Mouse (Mus musculus): ENCODE data around the gene Cox20. TPM values are rescaled to one million over a fixed set of nuclear protein-coding genes. Genes with fewer than 3 reads are reported as not detected.
A peak's percentile ranks its signal among the peaks of the same experiment; 100 is the strongest.

Cox20 gene
- polyA plus RNA-seq, 1 experiment from 2014 or later: 134 TPM

- Histone ChIP-seq H3K4me3 (replicated peaks) (no peak overlapping the region), H3K9ac (no peak overlapping the region), H3K36me3 (no peaks in the 10 kb centered on the region), H3K9me3 (no peaks in the 10 kb centered on the region), H3K4me1 (0 out of 2 replicates have a peak, but pooled peaks cover 4% of the 10 kb centered on the region), H3K27ac (no peak overlapping the region), H3K4me2 (no peak overlapping the region), H3K27me3 (replicated peaks) (no peaks in the 10 kb centered on the region)
- no peak for ATAC-seq (ENCODE audit: insufficient read depth, low FRiP score, low read depth)
- WGBS: 64% methylated on average over 6 of the region's 6 CpGs
Measured at GRCm38 (mm10) chr1:178365171-178365570, 46.2 kb downstream of the Cox20 start.

DNA sequence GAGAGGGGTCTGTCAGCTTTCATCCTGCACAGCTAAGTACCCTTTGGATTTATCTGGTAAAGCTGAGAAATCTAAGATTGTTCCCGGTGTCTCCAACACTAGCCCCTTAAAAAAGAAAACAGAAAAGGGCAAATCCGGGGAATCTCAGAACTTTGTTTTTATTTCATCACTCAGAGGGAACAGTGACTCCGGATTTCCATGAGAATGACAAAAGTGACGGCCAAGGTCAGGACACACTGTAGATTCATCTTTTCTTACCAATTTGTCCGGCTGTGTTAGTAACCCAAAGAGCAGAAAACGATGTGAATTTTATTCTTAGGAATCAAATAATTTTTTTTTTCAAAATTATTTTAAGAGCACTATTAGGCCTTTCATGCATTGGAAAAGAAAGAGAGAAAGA, 49.2 kb downstream of the Cox20 start:
- ATAC-seq (ENCODE audit: insufficient read depth, low FRiP score, low read depth): no peak
- Histone ChIP-seq H3K4me3 (replicated peaks) (no peak overlapping the region), H3K9me3 (no peaks in the 10 kb centered on the region), H3K27me3 (replicated peaks) (no peaks in the 10 kb centered on the region), H3K4me1 (0 out of 2 replicates have a peak, but pooled peaks cover 4% of the 10 kb centered on the region), H3K36me3 (no peaks in the 10 kb centered on the region), H3K4me2 (peak overlapping the region; percentile 66; the same call in 1 of the 2 replicates), H3K27ac (no peak overlapping the region; the same call in 1 of the 2 replicates), H3K9ac (no peak overlapping the region)
- WGBS: 69% methylated on average over 6 of the region's 6 CpGs

DNA sequence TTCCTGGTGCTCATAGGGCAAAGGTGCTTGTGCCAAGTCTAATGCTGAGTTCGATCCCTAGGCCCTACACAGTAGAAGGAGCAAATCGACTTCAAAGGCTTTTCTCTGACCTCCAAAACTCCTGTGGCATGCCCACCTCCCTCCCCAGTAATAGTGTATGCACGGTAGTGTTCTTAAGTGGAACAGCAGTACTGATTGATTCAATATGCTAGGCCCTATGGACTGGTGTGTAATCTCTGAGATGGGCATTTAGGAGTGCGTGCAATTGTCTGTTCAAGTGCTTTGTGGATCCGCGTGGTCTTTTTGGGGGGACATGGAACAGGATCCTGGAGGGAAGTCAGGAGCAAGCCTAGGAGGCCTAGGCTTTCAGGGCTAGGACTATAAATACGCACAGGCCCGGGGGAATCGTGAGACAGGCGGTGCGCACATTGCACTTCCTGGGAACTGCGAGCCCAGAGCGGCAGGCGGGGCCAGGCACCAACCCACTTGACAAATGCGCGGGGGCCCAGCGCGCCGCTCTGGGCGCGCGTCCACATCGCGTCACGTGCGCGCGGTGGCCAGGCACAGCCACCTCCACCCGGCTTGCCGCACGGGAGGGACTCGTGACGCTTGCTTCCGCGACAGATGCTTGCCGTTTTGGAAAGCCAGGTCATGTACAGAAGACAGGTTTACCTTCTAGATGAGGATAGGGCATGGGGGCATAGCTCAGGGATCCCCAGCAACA, 49.8 kb downstream of the Cox20 start:
- Histone ChIP-seq H3K9ac (peak overlapping the region; percentile 23; the same call in 1 of the 2 replicates), H3K4me3 (replicated peaks) (peak overlapping the region; percentile 44), H3K4me1 (0 out of 2 replicates have a peak, but pooled peaks cover 4% of the 10 kb centered on the region), H3K36me3 (no peaks in the 10 kb centered on the region), H3K27me3 (replicated peaks) (no peaks in the 10 kb centered on the region), H3K4me2 (peak overlapping the region; percentile 66), H3K27ac (peak overlapping the region; percentile 65), H3K9me3 (no peaks in the 10 kb centered on the region)
- ATAC-seq (ENCODE audit: insufficient read depth, low FRiP score, low read depth): peak; percentile 97
- 3% methylated on average over 36 of the region's 36 CpGs for WGBS

DNA sequence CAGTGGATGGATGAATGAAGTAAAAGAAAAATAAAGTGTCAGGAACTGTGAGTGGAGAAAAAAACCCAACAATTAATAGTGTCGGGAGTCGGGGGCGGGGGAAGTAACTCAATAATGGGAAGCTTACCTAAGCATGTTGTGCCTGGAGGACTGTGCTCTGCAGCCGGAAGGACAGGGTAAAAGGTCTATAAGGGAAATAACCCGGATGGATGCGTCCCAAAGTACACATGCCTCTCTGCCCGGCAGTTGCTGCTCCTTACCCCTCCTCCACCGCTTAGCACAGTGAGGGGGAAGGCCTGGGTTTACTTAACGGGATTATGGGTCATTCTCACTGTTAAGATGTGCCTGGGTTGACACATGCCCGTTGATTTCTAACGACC, 50.3 kb downstream of the Cox20 start:
- H3K36me3 ChIP-seq: no peaks in the 10 kb centered on the region
- H3K9ac ChIP-seq: peak overlapping the region; percentile 23; the same call in 1 of the 2 replicates
- peak; percentile 78 for ATAC-seq (ENCODE audit: insufficient read depth, low FRiP score, low read depth)
- no peaks in the 10 kb centered on the region for H3K27me3 ChIP-seq (replicated peaks)
- H3K4me1 ChIP-seq: 0 out of 2 replicates have a peak, but pooled peaks cover 4% of the 10 kb centered on the region
- H3K27ac ChIP-seq: peak overlapping the region; percentile 65
- under 1% methylated on average over 11 of the region's 11 CpGs for WGBS
- peak overlapping the region; percentile 44 for H3K4me3 ChIP-seq (replicated peaks)
- H3K4me2 ChIP-seq: peak overlapping the region; percentile 66
- no peaks in the 10 kb centered on the region for H3K9me3 ChIP-seq

Small RNA genes within 50 kb of the gene (microRNA-seq; reads per million reads assigned to microRNA genes)
- gene Gm27458: not detected

Other genes starting within 250 kb of the Cox20 start
- gene Desi2, start 131.7 kb upstream of the Cox20 start, polyA plus RNA-seq (2015; fragmentation: Nextera tagmentation; extraction: Ambion mirVana): 23.1 and 25.2 TPM in 2 replicates
- 375 and 402 TPM in 2 replicates for gene Hnrnpu, start 18.7 kb downstream of the Cox20 start, polyA plus RNA-seq (2015; fragmentation: Nextera tagmentation; extraction: Ambion mirVana)
- gene Efcab2, start 87.0 kb downstream of the Cox20 start, polyA plus RNA-seq (2015; fragmentation: Nextera tagmentation; extraction: Ambion mirVana): 6.3 and 6.9 TPM in 2 replicates
- 3.4 and 5.7 TPM in 2 replicates for gene Kif26b, start 210.0 kb downstream of the Cox20 start, polyA plus RNA-seq (2015; fragmentation: Nextera tagmentation; extraction: Ambion mirVana)